Mouse (Mus musculus): Measurements from ENCODE around the gene Fam24b. TPM values are rescaled to one million over a fixed set of nuclear protein-coding genes. Genes with fewer than 3 reads are reported as not detected.

The Fam24b gene
- polyA plus RNA-seq, 1 experiment from 2014 or later: not detected

DNA sequence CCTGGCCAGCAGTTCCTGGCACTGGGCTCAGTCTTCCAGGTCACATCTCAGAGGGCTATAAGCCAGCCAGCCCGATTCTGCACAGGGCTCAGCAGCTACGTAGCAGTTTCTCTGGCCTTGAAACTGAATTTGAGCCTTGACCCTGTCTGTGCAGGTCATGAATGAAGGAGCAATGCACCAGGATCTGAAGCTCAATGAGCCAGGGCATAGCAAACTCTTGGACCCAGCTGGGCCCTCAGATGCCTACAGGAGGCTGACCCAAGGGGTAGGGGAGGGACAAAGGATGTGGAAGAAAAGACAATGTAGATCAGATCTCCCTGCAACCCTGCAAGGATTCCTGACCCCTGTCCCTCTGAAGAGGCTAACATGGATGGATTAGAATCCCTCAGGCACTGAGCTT, 7.1 kb downstream of the Fam24b start, which contains the start of gene Cuzd1:
Cuzd1 (minus strand) TSS at position 101 of the 400 bp plus-strand sequence.
- Histone ChIP-seq H3K9me3 (ENCODE audit: control insufficient read depth, low read length) (no peaks in the 10 kb centered on the region), H3K4me2 (ENCODE audit: low read length) (no peak within 1 kb of the TSS), H3K9ac (ENCODE audit: low read length) (no peak within 1 kb of the TSS), H3K4me3 (ENCODE audit: control insufficient read depth in 1 of 2, insufficient read depth in 1 of 2, low read depth in 1 of 2, low read length in 2 of 2) (no peak within 1 kb of the TSS), H3K36me3 (ENCODE audit: control insufficient read depth, insufficient read depth, low read length) (no peaks in the 10 kb centered on the region), H3K27me3 (ENCODE audit: control insufficient read depth, insufficient read depth, low read length) (no peaks in the 10 kb centered on the region), H3K27ac (replicated peaks in 1 of 2; ENCODE audit: control insufficient read depth in 1 of 2, insufficient read depth in 1 of 2, low read depth in 2 of 2, low read length in 2 of 2) (no peak within 1 kb of the TSS), H3K4me1 (ENCODE audit: control insufficient read depth in 2 of 2, insufficient read depth in 2 of 2, low read length in 2 of 2) (peaks cover 7% of the 10 kb centered on the region in 2 experiments; a peak in 3 of 4 replicates)
- ATAC-seq (ENCODE audit: insufficient number of reproducible peaks, insufficient read depth, low FRiP score, low read depth): no peak
- 60% methylated on average over 2 of the region's 2 CpGs for WGBS

DNA sequence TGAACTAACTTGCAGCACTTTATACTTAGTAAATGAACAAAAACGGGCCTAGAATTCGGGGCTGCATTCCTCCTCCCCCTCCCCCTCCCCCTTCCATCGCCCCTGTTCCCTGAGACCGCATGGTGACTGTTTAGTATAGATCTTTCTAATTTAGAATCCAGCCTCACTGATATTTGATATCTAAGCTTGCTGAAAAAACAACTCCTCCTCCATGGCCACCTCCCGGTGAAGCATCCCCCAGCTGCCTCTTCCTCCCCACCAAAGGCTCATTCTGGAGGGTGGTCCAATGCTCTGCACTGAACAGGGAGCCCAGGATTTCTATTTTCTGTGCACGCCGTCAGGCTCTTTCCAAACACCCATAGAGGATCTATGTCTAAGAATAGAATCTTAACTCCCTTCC, 11.0 kb downstream of the Fam24b start:
- Histone ChIP-seq H3K9ac (ENCODE audit: low read length) (no peak overlapping the region), H3K9me3 (ENCODE audit: control insufficient read depth, low read length) (no peaks in the 10 kb centered on the region), H3K27me3 (ENCODE audit: control insufficient read depth, insufficient read depth, low read length) (no peaks in the 10 kb centered on the region), H3K36me3 (ENCODE audit: control insufficient read depth, insufficient read depth, low read length) (no peaks in the 10 kb centered on the region), H3K4me2 (ENCODE audit: low read length) (peak overlapping the region; percentile 35; the same call in 1 of the 2 replicates), H3K4me1 (ENCODE audit: control insufficient read depth in 2 of 2, insufficient read depth in 2 of 2, low read length in 2 of 2) (peaks cover 7% of the 10 kb centered on the region in 2 experiments; a peak in 3 of 4 replicates), H3K27ac (replicated peaks in 1 of 2; ENCODE audit: control insufficient read depth in 1 of 2, insufficient read depth in 1 of 2, low read depth in 2 of 2, low read length in 2 of 2) (peak overlapping the region; percentile 37 to 60; a peak in 1 of 4 replicates), H3K4me3 (ENCODE audit: control insufficient read depth in 1 of 2, insufficient read depth in 1 of 2, low read depth in 1 of 2, low read length in 2 of 2) (no peak overlapping the region)
- no peak for ATAC-seq (ENCODE audit: insufficient number of reproducible peaks, insufficient read depth, low FRiP score, low read depth)
- WGBS: 49% methylated on average over 5 of the region's 7 CpGs

DNA sequence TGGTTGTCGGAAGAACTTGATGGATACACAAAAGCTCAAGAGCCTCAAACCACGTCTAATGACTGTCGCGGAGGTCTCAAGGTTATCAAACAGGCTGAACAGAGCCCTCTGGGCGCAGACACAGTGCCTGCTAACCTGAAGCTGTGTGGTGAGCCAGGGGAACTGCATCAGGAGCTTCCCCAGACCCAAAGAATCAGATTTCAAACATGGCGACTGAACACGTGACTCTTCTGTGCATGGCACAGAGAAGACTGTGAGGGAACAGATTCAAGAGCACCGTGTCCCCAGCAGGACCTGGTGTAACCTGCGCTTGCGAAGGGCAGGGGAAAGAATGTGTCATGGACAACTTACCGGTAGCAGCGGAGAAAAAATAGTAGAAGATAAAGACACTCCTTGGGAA, 11.7 kb downstream of the Fam24b start:
- H3K9ac ChIP-seq (ENCODE audit: low read length): no peak overlapping the region
- no peaks in the 10 kb centered on the region for H3K9me3 ChIP-seq (ENCODE audit: control insufficient read depth, low read length)
- no peak for ATAC-seq (ENCODE audit: insufficient number of reproducible peaks, insufficient read depth, low FRiP score, low read depth)
- no peaks in the 10 kb centered on the region for H3K36me3 ChIP-seq (ENCODE audit: control insufficient read depth, insufficient read depth, low read length)
- H3K4me2 ChIP-seq (ENCODE audit: low read length): no peak overlapping the region
- H3K4me3 ChIP-seq (ENCODE audit: control insufficient read depth in 1 of 2, insufficient read depth in 1 of 2, low read depth in 1 of 2, low read length in 2 of 2): no peak overlapping the region
- H3K27ac ChIP-seq (replicated peaks in 1 of 2; ENCODE audit: control insufficient read depth in 1 of 2, insufficient read depth in 1 of 2, low read depth in 2 of 2, low read length in 2 of 2): no peak overlapping the region
- peaks cover 7% of the 10 kb centered on the region in 2 experiments; a peak in 3 of 4 replicates for H3K4me1 ChIP-seq (ENCODE audit: control insufficient read depth in 2 of 2, insufficient read depth in 2 of 2, low read length in 2 of 2)
- 47% methylated on average over 12 of the region's 12 CpGs for WGBS
- H3K27me3 ChIP-seq (ENCODE audit: control insufficient read depth, insufficient read depth, low read length): no peaks in the 10 kb centered on the region

DNA sequence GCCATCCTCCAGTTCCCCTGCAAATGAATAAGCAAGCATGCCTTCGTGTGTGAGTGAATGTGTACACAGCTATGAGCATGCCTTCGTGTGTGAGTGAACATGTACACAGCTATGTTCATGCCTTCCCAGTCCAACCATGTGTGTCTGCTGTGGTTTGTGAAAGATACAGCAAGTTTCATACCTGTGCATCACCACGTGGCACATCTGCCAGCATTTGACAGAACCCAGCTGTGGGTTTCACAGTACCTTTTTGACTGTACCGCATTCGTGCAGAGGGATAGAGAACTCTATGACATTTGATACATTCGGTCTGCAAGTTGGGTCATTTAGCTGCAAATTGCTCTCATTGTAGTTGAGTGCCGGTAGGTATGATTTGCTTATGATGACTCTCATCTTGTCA, 14.8 kb downstream of the Fam24b start:
- ATAC-seq (ENCODE audit: insufficient number of reproducible peaks, insufficient read depth, low FRiP score, low read depth): no peak
- Histone ChIP-seq H3K9ac (ENCODE audit: low read length) (no peak overlapping the region), H3K27ac (replicated peaks in 1 of 2; ENCODE audit: control insufficient read depth in 1 of 2, insufficient read depth in 1 of 2, low read depth in 2 of 2, low read length in 2 of 2) (no peak overlapping the region), H3K4me3 (ENCODE audit: control insufficient read depth in 1 of 2, insufficient read depth in 1 of 2, low read depth in 1 of 2, low read length in 2 of 2) (no peak overlapping the region), H3K4me1 (ENCODE audit: control insufficient read depth in 2 of 2, insufficient read depth in 2 of 2, low read length in 2 of 2) (peaks cover 7% of the 10 kb centered on the region in 2 experiments; a peak in 3 of 4 replicates), H3K27me3 (ENCODE audit: control insufficient read depth, insufficient read depth, low read length) (no peaks in the 10 kb centered on the region), H3K36me3 (ENCODE audit: control insufficient read depth, insufficient read depth, low read length) (no peaks in the 10 kb centered on the region), H3K9me3 (ENCODE audit: control insufficient read depth, low read length) (no peaks in the 10 kb centered on the region), H3K4me2 (ENCODE audit: low read length) (no peak overlapping the region)
- 79% methylated on average over 7 of the region's 7 CpGs for WGBS

DNA sequence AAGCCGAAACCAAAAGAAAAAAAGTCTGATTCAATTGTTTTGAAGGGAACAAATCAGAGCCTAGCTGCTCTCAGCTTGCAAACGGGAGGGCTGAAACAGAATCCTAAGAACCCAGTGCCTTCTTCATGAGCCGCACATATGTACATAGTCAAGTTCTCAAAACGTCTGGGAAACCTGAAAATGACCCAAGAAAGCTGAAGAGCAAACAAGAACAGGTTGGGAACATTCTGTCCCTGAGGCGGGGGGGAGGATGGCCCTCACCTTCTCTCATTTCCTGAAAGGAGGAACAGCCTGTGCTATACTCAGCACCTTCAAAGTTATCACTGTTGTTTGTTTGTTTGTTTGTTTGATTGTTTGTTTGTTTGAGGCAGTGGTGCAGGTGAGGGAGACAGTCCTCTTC, 22.6 kb downstream of the Fam24b start:
- 79% methylated on average over 5 of the region's 5 CpGs for WGBS
- H3K27me3 ChIP-seq (ENCODE audit: control insufficient read depth, insufficient read depth, low read length): no peaks in the 10 kb centered on the region
- no peak overlapping the region for H3K4me3 ChIP-seq (ENCODE audit: control insufficient read depth in 1 of 2, insufficient read depth in 1 of 2, low read depth in 1 of 2, low read length in 2 of 2)
- H3K27ac ChIP-seq (replicated peaks in 1 of 2; ENCODE audit: control insufficient read depth in 1 of 2, insufficient read depth in 1 of 2, low read depth in 2 of 2, low read length in 2 of 2): no peak overlapping the region
- H3K36me3 ChIP-seq (ENCODE audit: control insufficient read depth, insufficient read depth, low read length): no peaks in the 10 kb centered on the region
- no peaks in the 10 kb centered on the region for H3K9me3 ChIP-seq (ENCODE audit: control insufficient read depth, low read length)
- ATAC-seq (ENCODE audit: insufficient number of reproducible peaks, insufficient read depth, low FRiP score, low read depth): no peak
- H3K4me1 ChIP-seq (ENCODE audit: control insufficient read depth in 2 of 2, insufficient read depth in 2 of 2, low read length in 2 of 2): no peaks in the 10 kb centered on the region
- H3K4me2 ChIP-seq (ENCODE audit: low read length): no peak overlapping the region
- no peak overlapping the region for H3K9ac ChIP-seq (ENCODE audit: low read length)

DNA sequence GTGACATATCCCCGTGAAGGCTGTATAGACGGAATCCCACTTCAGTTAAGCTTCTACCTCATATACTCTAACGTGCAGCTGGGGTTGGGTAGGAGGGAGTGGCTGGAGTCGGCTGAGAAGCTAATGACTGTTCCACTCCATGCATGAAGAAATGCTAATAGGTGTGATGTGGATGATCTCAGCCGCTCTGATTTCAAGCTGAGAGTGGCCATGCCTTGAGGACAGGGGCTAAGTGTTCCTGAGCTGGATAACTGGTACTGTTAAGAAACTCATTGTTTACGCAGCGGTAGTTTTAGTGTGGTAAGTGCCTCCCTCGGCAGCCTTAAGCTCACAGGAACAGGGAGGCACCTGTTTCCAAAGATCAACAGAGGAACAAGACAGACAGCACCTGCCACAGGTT, 26.0 kb downstream of the Fam24b start:
- WGBS: 80% methylated on average over 8 of the region's 8 CpGs
- no peak overlapping the region for H3K27ac ChIP-seq (replicated peaks in 1 of 2; ENCODE audit: control insufficient read depth in 1 of 2, insufficient read depth in 1 of 2, low read depth in 2 of 2, low read length in 2 of 2)
- H3K36me3 ChIP-seq (ENCODE audit: control insufficient read depth, insufficient read depth, low read length): no peaks in the 10 kb centered on the region
- H3K9ac ChIP-seq (ENCODE audit: low read length): no peak overlapping the region
- no peaks in the 10 kb centered on the region for H3K9me3 ChIP-seq (ENCODE audit: control insufficient read depth, low read length)
- H3K4me3 ChIP-seq (ENCODE audit: control insufficient read depth in 1 of 2, insufficient read depth in 1 of 2, low read depth in 1 of 2, low read length in 2 of 2): no peak overlapping the region
- no peak overlapping the region for H3K4me2 ChIP-seq (ENCODE audit: low read length)
- no peak for ATAC-seq (ENCODE audit: insufficient number of reproducible peaks, insufficient read depth, low FRiP score, low read depth)
- no peaks in the 10 kb centered on the region for H3K27me3 ChIP-seq (ENCODE audit: control insufficient read depth, insufficient read depth, low read length)
- H3K4me1 ChIP-seq (ENCODE audit: control insufficient read depth in 2 of 2, insufficient read depth in 2 of 2, low read length in 2 of 2): no peaks in the 10 kb centered on the region

DNA sequence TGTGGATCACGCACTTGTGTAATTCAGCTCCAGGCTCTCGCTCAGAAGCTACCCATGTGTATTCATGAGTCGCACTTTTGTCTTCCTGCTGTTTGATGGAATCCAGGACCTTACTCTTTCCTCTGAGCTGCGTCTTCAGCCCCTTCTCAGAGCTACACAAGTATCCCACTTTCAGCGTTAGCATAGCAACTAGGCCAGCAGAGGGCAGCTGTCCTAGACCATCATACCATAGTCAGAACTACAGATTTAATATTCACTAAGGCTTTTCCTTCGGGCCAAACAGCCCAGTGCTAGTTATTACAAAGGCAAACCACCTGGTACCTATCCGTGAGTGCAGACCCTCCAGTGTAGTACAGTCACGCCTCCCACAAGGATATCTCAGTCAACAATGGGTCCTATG, 32.2 kb downstream of the Fam24b start:
- Histone ChIP-seq H3K27ac (replicated peaks in 1 of 2; ENCODE audit: control insufficient read depth in 1 of 2, insufficient read depth in 1 of 2, low read depth in 2 of 2, low read length in 2 of 2) (no peak overlapping the region), H3K36me3 (ENCODE audit: control insufficient read depth, insufficient read depth, low read length) (no peaks in the 10 kb centered on the region), H3K9ac (ENCODE audit: low read length) (no peak overlapping the region), H3K27me3 (ENCODE audit: control insufficient read depth, insufficient read depth, low read length) (no peaks in the 10 kb centered on the region), H3K9me3 (ENCODE audit: control insufficient read depth, low read length) (no peaks in the 10 kb centered on the region), H3K4me1 (ENCODE audit: control insufficient read depth in 2 of 2, insufficient read depth in 2 of 2, low read length in 2 of 2) (no peaks in the 10 kb centered on the region), H3K4me3 (ENCODE audit: control insufficient read depth in 1 of 2, insufficient read depth in 1 of 2, low read depth in 1 of 2, low read length in 2 of 2) (no peak overlapping the region), H3K4me2 (ENCODE audit: low read length) (no peak overlapping the region)
- ATAC-seq (ENCODE audit: insufficient number of reproducible peaks, insufficient read depth, low FRiP score, low read depth): no peak
- 66% methylated on average over 8 of the region's 8 CpGs for WGBS

All from heart, embryonic 14.5 days (tissue).